Mouse (Mus musculus): ENCODE measurements at regions not wholly inside any gene's neighbourhood (a gene's known extent, or its start where the extent isn't known, plus 50 kb on each side); places are given as distances from the start of the nearest gene placed in this dataset.
"Not testable (repeated sequence)": the region's sequence is repeated elsewhere in the genome, so short reads cannot be mapped to it uniquely, and the experiment has no call there.

DNA sequence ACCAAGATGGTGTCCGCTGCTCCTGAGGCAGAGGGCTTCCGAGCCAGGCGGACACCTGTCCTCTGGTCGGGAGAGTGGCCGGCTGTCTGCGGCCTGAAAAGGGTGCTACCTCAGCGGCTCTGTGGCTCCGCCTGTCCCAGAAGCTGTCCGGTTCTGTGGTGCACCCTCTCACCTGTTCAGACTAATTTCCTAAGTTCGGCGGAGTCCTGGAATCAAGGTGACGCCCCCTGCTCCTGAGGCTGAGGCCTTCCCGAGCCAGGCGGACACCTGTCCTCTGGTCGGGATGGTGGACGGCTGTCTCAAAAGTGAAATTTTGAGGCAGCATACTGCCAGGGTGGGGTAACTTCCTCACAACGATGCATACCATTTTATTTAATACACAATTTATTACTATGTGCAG is 199.9 kb upstream of the Ascc3 start:
- TF ChIP-seq POLR2A (IDR thresholded peaks at IDR 0.05; ENCODE audit: borderline replicate concordance, extremely low read depth, insufficient read depth, insufficient read length, poor library complexity, severe bottlenecking); CTCF (IDR thresholded peaks at IDR 0.05; ENCODE audit: borderline replicate concordance, extremely low read depth, insufficient read depth, insufficient read length): not testable (repeated sequence)

Measured in brain, embryonic 14.5 days (tissue).